Mouse (Mus musculus): Measurements from ENCODE around the gene Pabpn1l. TPM values are rescaled to one million over a fixed set of nuclear protein-coding genes. Genes with fewer than 3 reads are reported as not detected.

Pabpn1l gene
- total RNA-seq, 2 experiments from 2014 or later = not detected

GRCm38 (mm10) chr8:122624653-122625052 is 2.1 kb upstream of the Pabpn1l start:
- DNase-seq = no peak
- H3K4me3 ChIP-seq = no peak overlapping the region
- peak overlapping the region; percentile 76 for H3K27ac ChIP-seq
- intact Hi-C loops (cut with DNase I) = no loop called here
- peak; percentile 5; the same call in 1 of the 2 replicates for TF ChIP-seq CTCF (IDR thresholded peaks at IDR 0.05)

DNA sequence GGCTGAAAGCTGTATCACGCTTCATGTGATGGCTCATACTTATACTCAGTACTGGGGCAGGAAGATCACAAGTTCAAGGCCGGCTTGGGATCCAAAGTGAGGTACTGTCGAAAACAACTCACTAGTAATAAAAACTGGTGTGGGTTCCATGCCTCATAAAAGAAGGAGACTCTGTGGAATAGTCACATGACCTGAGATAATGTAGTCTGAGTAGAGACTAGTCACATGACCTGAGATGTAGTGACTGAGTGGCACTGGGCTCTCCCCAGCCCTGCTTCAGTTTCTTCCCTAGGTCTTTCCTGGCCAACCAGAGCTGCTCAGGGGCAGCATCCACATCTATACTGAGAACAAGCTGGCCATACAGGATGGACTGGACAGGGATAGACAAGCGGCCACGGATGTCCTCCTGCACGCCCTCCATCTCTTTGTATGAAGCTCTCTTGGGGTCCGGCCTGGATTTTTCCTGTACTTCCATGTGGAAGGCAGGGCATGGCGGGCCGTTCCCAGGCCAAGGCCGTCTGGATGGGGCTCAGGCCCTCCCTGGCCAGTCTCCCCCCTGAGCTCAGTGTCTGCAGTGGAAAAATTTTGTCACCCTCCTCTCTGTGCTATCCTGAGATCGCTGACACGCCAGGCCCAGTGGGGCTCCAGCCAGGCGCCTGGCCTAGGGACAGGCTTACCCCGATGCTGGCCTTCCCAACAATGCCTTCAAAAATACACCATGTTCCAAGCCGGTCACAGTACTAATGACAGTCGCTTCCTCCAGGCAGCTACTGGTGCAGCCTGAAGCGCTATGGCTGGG is 1.5 kb upstream of the Pabpn1l start:
- peak overlapping the region; percentile 76 for H3K27ac ChIP-seq
- intact Hi-C loops (cut with DNase I) = no loop called here
- no peak for TF ChIP-seq CTCF (IDR thresholded peaks at IDR 0.05)
- peak; percentile 84 for DNase-seq
- H3K4me3 ChIP-seq = no peak overlapping the region

GRCm38 (mm10) chr8:122620446-122620845 is 2.1 kb downstream of the Pabpn1l start:
- intact Hi-C loops (cut with DNase I) = no loop called here
- no peak for TF ChIP-seq CTCF (IDR thresholded peaks at IDR 0.05)
- no peak for DNase-seq
- H3K4me3 ChIP-seq = no peak overlapping the region
- H3K27ac ChIP-seq = no peak overlapping the region

GRCm38 (mm10) chr8:122618660-122619378 is 3.7 kb downstream of the Pabpn1l start:
- Histone ChIP-seq H3K4me3 (no peak overlapping the region), H3K27ac (no peak overlapping the region)
- intact Hi-C loops (cut with DNase I) = loop anchor here (1.0 to 5.0 kb wide), 4 partner anchors 44 to 211 kb away; no protein-coding TSS in a partner anchor
- no peak for DNase-seq
- TF ChIP-seq CTCF (IDR thresholded peaks at IDR 0.05) = no peak

DNA sequence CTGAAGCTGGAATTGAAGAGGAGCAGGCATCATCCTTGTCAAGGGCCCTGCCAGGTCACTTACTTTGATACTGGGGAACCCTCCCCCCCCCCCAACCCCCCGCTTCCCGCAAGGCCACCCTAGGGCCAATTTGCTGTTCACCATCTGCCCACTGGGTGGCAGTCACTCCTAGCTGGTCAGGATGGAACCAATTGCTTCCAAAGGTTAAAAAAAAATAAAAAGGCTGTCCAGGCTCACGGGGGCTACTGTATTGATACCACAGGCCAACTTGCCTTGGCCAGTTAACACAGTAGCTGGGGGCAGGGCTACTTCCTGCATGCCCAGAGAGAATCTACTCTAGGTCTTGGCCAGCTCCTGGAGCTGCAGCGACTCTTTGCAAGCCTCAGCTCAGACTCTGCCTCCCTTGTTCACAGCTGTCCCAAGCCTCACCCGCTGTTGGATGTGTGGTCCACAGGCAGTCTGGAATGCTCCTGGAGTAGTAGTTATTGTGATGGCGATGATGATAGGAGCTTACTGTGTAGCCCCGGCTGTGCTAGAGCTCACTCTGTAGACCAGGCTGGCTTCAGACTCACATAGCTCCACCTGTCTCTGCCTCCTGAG is 4.5 kb downstream of the Pabpn1l start:
- intact Hi-C loops (cut with DNase I) = loop anchor here (1.0 to 5.0 kb wide), 4 partner anchors 45 to 212 kb away; no protein-coding TSS in a partner anchor
- TF ChIP-seq CTCF (IDR thresholded peaks at IDR 0.05) = peak; percentile 72
- H3K4me3 ChIP-seq = no peak overlapping the region
- DNase-seq = peak; percentile 91
- no peak overlapping the region for H3K27ac ChIP-seq

GRCm38 (mm10) chr8:122616181-122616905 is 6.2 kb downstream of the Pabpn1l start:
- TF ChIP-seq CTCF (IDR thresholded peaks at IDR 0.05) = no peak
- DNase-seq = no peak
- intact Hi-C loops (cut with DNase I) = loop anchor here (5.0 kb wide), 1 partner anchor 196 kb away; no protein-coding TSS in a partner anchor
- no peak overlapping the region for H3K4me3 ChIP-seq
- H3K27ac ChIP-seq = no peak overlapping the region

DNA sequence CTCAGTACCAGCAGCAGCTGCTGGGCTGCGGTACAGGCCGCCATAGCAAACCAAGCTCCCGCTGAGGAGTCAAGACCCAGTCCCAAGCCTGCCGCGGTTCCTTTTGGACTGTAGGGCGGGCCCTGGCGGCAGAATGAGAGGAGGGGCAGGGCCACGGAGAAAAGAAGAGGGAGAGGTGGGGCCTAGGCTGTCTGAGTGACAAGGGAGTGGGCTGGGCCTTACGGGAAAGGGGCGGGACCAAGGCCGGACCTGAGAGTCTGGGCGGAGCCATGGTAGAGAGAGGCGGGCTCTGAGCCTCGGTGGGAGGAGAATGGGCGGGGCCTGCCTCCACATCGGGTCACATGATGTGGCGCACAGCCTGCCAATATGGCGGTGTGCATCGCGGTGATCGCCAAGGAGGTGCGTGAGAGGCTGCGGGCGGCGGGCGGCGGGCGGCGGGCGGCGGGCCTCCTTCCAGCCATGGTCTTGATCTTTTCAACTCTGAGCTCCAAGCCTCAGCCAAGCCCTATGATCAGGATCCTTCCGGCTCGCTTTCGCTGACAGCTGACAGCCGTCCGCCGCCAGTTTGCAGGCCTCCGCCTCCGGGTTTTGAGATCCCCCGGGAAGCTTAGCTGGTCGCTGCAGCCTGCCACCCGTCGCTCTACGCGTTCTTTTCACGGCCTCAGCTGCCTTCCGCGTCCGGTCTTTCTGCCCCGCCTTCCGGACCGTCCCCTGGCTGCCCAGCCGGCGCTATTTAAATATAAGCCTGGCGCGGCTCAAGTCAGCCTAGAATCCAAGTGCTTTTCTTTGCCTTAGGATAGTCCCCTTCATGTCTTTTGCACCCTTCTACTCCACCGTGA is 11.0 kb downstream of the Pabpn1l start, which contains the start of the genes Galns and Trappc2l:
TSS of gene Galns (minus strand) at position 169 of the 839 bp plus-strand sequence.
TSS of gene Trappc2l (plus strand) at position 346 of the 839 bp plus-strand sequence.
- peak; percentile 48 for TF ChIP-seq CTCF (IDR thresholded peaks at IDR 0.05)
- DNase-seq = peak; percentile 97
- intact Hi-C loops (cut with DNase I) = no loop called here
- Histone ChIP-seq H3K4me3 (peak within 1 kb of the TSS; percentile 86), H3K27ac (peak within 1 kb of the TSS; percentile 94)

DNA sequence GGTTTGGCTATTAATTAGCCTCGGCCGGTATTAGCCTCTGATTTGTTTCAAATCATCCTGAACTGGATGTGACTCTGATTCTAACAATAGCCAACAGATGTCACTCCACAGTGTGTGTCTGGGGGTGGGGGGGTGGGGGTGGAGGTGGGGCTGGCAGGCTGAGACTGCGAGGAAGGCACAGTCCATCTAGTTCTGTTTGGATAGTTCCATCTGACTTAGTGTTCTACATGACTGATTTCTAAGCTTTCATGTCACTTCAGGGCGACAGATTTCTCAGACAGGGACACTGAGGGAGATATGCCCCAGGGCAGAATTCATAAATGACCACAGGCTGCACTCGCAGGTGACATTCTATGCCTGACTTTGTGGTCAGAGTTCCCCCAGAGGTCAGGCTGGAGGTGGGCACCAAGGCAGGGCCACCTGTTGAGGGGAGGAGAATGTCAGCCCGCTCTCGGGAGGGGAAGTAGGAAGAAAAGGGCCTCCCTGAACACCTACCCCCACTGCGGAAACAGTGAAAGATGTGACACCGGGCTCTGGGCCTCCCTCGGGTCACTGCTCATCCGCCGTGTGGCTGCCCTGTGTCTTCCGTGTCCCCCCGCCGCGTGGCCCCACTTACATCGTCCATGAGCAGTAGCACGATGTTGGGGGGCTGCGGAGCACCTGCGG is 11.8 kb downstream of the Pabpn1l start:
- TF ChIP-seq CTCF (IDR thresholded peaks at IDR 0.05) = no peak
- H3K4me3 ChIP-seq = peak overlapping the region; percentile 86
- no peak for DNase-seq
- intact Hi-C loops (cut with DNase I) = no loop called here
- peak overlapping the region; percentile 94 for H3K27ac ChIP-seq

- TF ChIP-seq CTCF (IDR thresholded peaks at IDR 0.05) = no peak
- intact Hi-C loops (cut with DNase I) = no loop called here
- H3K27ac ChIP-seq = no peak overlapping the region
- DNase-seq = no peak
- H3K4me3 ChIP-seq = no peak overlapping the region
Measured at GRCm38 (mm10) chr8:122610209-122610608, 12.3 kb downstream of the Pabpn1l start.

DNA sequence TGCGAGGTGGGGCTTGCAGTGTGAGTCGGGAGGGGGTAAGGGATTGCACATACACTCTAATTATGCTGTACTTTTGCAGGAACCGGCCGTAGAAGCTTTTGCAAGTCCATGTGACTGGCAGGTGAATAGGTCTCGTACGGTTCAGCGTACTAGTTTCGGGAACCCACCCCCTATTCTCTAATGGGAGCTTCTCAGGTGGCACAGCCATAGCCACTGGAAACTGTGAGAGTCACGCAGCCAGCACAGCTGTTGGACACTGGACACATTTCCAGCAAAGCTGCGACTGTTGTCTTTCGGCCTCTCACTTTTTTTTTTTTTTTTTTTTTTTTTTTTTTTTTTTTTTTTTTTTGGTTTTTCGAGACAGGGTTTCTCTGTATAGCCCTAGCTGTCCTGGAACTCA is 15.7 kb downstream of the Pabpn1l start:
- intact Hi-C loops (cut with DNase I) = no loop called here
- TF ChIP-seq CTCF (IDR thresholded peaks at IDR 0.05) = no peak
- no peak overlapping the region for H3K27ac ChIP-seq
- DNase-seq = no peak
- no peak overlapping the region for H3K4me3 ChIP-seq

- H3K27ac ChIP-seq = no peak overlapping the region
- no peak for DNase-seq
- intact Hi-C loops (cut with DNase I) = no loop called here
- no peak overlapping the region for H3K4me3 ChIP-seq
- no peak for TF ChIP-seq CTCF (IDR thresholded peaks at IDR 0.05)
Measured at GRCm38 (mm10) chr8:122605367-122605766, 17.2 kb downstream of the Pabpn1l start.
